Mouse (Mus musculus) stomach, embryonic 14.5 days (tissue): ENCODE measurements around the gene Nipsnap1. TPM values are rescaled to one million over a fixed set of nuclear protein-coding genes. Genes with fewer than 3 reads are reported as not detected.

Experiments used
- ATAC-seq: fragments of 200-750 bp; cut with Nextera tagmentation; 2 replicates; pipeline ENCODE4 v1.8.0; 2017; ENCODE audit warnings: low read depth, moderate TSS enrichment; ENCODE audit not compliant: insufficient number of reproducible peaks, insufficient read depth, low FRiP score
- H3K27ac ChIP-seq: fragments of 300-500 bp; sonication (generic); 2 replicates; pipeline ENCODE4 v1.5.1; 2014; ENCODE audit warnings: mild to moderate bottlenecking, low read length, moderate library complexity, mixed read lengths
- H3K27me3 ChIP-seq: fragments of 300-500 bp; sonication (generic); 2 replicates; pipeline ENCODE4 v1.6.1; 2014; ENCODE audit warnings: low read length, control low read depth, mixed read lengths; ENCODE audit not compliant: control insufficient read depth, insufficient read depth
- H3K36me3 ChIP-seq: fragments of 300-500 bp; sonication (generic); 2 replicates; pipeline ENCODE4 v1.6.1; 2014; ENCODE audit warnings: mild to moderate bottlenecking, control low read depth, low read length, moderate library complexity, mixed read lengths; ENCODE audit not compliant: control insufficient read depth, insufficient read depth
- H3K4me1 ChIP-seq: fragments of 300-500 bp; sonication (generic); 2 replicates; pipeline ENCODE4 v1.6.1; 2014; ENCODE audit warnings: low read length, control low read depth, mixed read lengths; ENCODE audit not compliant: control insufficient read depth, insufficient read depth
- H3K4me2 ChIP-seq: fragments of 300-500 bp; sonication (generic); replicated peaks from 2 replicates; pipeline ENCODE4 v1.6.1; 2014; ENCODE audit warnings: low read depth, low read length, control low read depth
- H3K4me3 ChIP-seq: fragments of 300-500 bp; sonication (generic); 2 replicates; pipeline ENCODE4 v1.5.1; 2014; ENCODE audit warnings: low read depth, low read length, control low read depth
- H3K9ac ChIP-seq: fragments of 300-500 bp; sonication (generic); replicated peaks from 2 replicates; pipeline ENCODE4 v1.6.1; 2014; ENCODE audit warnings: low read depth, mild to moderate bottlenecking, control low read depth, low read length, moderate library complexity, mixed read lengths
- H3K9me3 ChIP-seq: fragments of 300-500 bp; sonication (generic); 2 replicates; pipeline ENCODE4 v1.6.1; 2016; ENCODE audit warnings: low read depth, low read length, control low read depth; ENCODE audit not compliant: control insufficient read depth
- WGBS: fragments of 180-500 bp; shearing (Covaris S2); extraction: QIAGEN DNeasy Blood & Tissue Kit; methylation state at CpG from one replicate; pipeline ENCODE4 v1.1.7; 2014; 5-methylcytosine and 5-hydroxymethylcytosine counted together
- polyA plus RNA-seq: library from polyadenylated mRNA; unstranded; fragments of >200 nt; fragmentation: Nextera tagmentation; extraction: Ambion mirVana; gene quantifications from 2 replicates; pipeline ENCODE4 v1.2.1, GENCODE M21; 2014

Gene Nipsnap1
- polyA plus RNA-seq, 1 experiment from 2014 or later = 62.4 TPM

GRCm38 (mm10) chr11:4837342-4837741 lies 36.4 kb upstream of the Nipsnap1 start:
- Histone ChIP-seq H3K4me3 (no peak overlapping the region), H3K36me3 (no peaks in the 10 kb centered on the region), H3K27me3 (no peaks in the 10 kb centered on the region), H3K4me2 (no peak overlapping the region), H3K9me3 (no peaks in the 10 kb centered on the region), H3K9ac (no peak overlapping the region), H3K4me1 (no peaks in the 10 kb centered on the region), H3K27ac (no peak overlapping the region)
- no peak for ATAC-seq
- WGBS = 70% methylated on average over 5 of the region's 5 CpGs

- H3K27me3 ChIP-seq = no peaks in the 10 kb centered on the region
- H3K36me3 ChIP-seq = no peaks in the 10 kb centered on the region
- no peaks in the 10 kb centered on the region for H3K9me3 ChIP-seq
- no peak overlapping the region for H3K4me3 ChIP-seq
- no peak overlapping the region for H3K9ac ChIP-seq
- 87% methylated on average over 1 of the region's 1 CpGs for WGBS
- no peak overlapping the region for H3K27ac ChIP-seq
- no peak for ATAC-seq
- H3K4me2 ChIP-seq = no peak overlapping the region
- H3K4me1 ChIP-seq = no peaks in the 10 kb centered on the region
Measured at GRCm38 (mm10) chr11:4838235-4838634, 35.5 kb upstream of the Nipsnap1 start.

- Histone ChIP-seq H3K27me3 (no peaks in the 10 kb centered on the region), H3K9me3 (no peaks in the 10 kb centered on the region), H3K27ac (no peak overlapping the region), H3K4me1 (no peaks in the 10 kb centered on the region), H3K4me2 (no peak overlapping the region), H3K4me3 (no peak overlapping the region), H3K36me3 (no peaks in the 10 kb centered on the region), H3K9ac (no peak overlapping the region)
- 76% methylated on average over 3 of the region's 3 CpGs for WGBS
- ATAC-seq = no peak
Measured at GRCm38 (mm10) chr11:4840942-4841526, 32.7 kb upstream of the Nipsnap1 start.

- H3K36me3 ChIP-seq = no peaks in the 10 kb centered on the region
- peak overlapping the region; percentile 83 for H3K9ac ChIP-seq
- H3K27ac ChIP-seq = peak overlapping the region; percentile 78; the same call in 1 of the 2 replicates
- H3K4me1 ChIP-seq = peaks cover 5% of the 10 kb centered on the region; the same call in 1 of the 2 replicates
- no peaks in the 10 kb centered on the region for H3K9me3 ChIP-seq
- peak overlapping the region; percentile 95 for H3K4me3 ChIP-seq
- WGBS = under 1% methylated on average over 50 of the region's 50 CpGs
- ATAC-seq = peak; percentile 15; the same call in 1 of the 2 replicates
- H3K4me2 ChIP-seq = peak overlapping the region; percentile 48
- no peaks in the 10 kb centered on the region for H3K27me3 ChIP-seq
Measured at GRCm38 (mm10) chr11:4848483-4849248, 25.1 kb upstream of the Nipsnap1 start.

- peaks cover 5% of the 10 kb centered on the region; the same call in 1 of the 2 replicates for H3K4me1 ChIP-seq
- H3K36me3 ChIP-seq = no peaks in the 10 kb centered on the region
- no peaks in the 10 kb centered on the region for H3K9me3 ChIP-seq
- H3K9ac ChIP-seq = peak within 1 kb of the TSS; percentile 83
- H3K4me3 ChIP-seq = peak within 1 kb of the TSS; percentile 95
- H3K27me3 ChIP-seq = no peaks in the 10 kb centered on the region
- H3K4me2 ChIP-seq = peak within 1 kb of the TSS; percentile 48
- peak within 1 kb of the TSS; percentile 78; the same call in 1 of the 2 replicates for H3K27ac ChIP-seq
- ATAC-seq = peak; percentile 99
- WGBS = under 1% methylated on average over 60 of the region's 60 CpGs
Measured at GRCm38 (mm10) chr11:4849258-4849943, 24.4 kb upstream of the Nipsnap1 start, which contains the start of gene Nf2. Gene Nf2 (minus strand): TSS chr11:4849536.

GRCm38 (mm10) chr11:4850404-4850803 lies 23.3 kb upstream of the Nipsnap1 start:
- Histone ChIP-seq H3K36me3 (no peaks in the 10 kb centered on the region), H3K9me3 (no peaks in the 10 kb centered on the region), H3K4me3 (no peak overlapping the region), H3K27me3 (no peaks in the 10 kb centered on the region), H3K27ac (no peak overlapping the region), H3K4me2 (no peak overlapping the region), H3K9ac (no peak overlapping the region), H3K4me1 (peaks cover 5% of the 10 kb centered on the region; the same call in 1 of the 2 replicates)
- 94% methylated on average over 2 of the region's 2 CpGs for WGBS
- no peak for ATAC-seq

GRCm38 (mm10) chr11:4853021-4853420 lies 20.7 kb upstream of the Nipsnap1 start:
- H3K27ac ChIP-seq = no peak overlapping the region
- no peaks in the 10 kb centered on the region for H3K9me3 ChIP-seq
- no peak overlapping the region for H3K4me3 ChIP-seq
- H3K4me1 ChIP-seq = peaks cover 2% of the 10 kb centered on the region; the same call in 1 of the 2 replicates
- H3K36me3 ChIP-seq = no peaks in the 10 kb centered on the region
- H3K9ac ChIP-seq = no peak overlapping the region
- no peaks in the 10 kb centered on the region for H3K27me3 ChIP-seq
- H3K4me2 ChIP-seq = no peak overlapping the region
- no peak for ATAC-seq

- Histone ChIP-seq H3K4me3 (no peak overlapping the region), H3K27ac (no peak overlapping the region), H3K9ac (no peak overlapping the region), H3K9me3 (no peaks in the 10 kb centered on the region), H3K36me3 (no peaks in the 10 kb centered on the region), H3K4me2 (no peak overlapping the region), H3K27me3 (no peaks in the 10 kb centered on the region), H3K4me1 (no peaks in the 10 kb centered on the region)
- no peak for ATAC-seq
- WGBS = 97% methylated on average over 5 of the region's 5 CpGs
Measured at GRCm38 (mm10) chr11:4854181-4854580, 19.6 kb upstream of the Nipsnap1 start.
